ENCODE assay signal across 22 mouse cellular contexts in the genomic region with DNA sequence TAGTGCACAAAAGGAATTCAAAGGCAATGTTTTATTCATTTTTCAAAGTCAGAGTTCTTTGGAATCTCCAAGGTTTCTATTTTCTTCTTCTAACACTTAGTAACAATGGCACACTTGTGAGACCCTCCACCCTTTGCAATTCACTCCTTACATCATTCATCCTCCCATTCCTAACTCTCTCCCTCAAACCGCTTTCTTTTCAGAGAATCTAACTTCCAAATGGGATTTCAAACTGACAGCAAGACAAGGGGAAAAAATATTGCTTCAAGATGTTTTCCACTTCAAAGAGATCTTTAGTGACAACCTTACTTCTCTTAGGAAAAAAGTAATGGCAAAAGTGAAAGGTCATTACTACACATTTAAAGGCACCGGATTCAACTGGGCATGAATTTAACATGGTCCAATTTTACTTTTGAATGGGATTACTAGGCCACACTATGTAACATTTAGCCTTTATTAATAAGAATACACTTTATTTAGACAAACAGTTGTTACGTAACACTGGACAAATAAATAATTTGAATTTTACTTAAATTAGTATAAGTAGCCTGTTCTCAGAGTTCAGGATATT.
DNase-seq lines count a peak whose midpoint lies in the region; ATAC-seq and TF ChIP-seq lines count a peak whose summit lies in the region.
"Had no signal": no experiment of that assay in that cellular context is flagged by ENCODE, and none has a peak within 500 bp of the region (broad histone marks: within the 10 kb centered on the region; RNA-seq: fewer than 3 reads in every experiment).

No protein-coding gene starts in this region.

- no peak for ATAC-seq in forebrain, embryonic 14.5 days
- ATAC-seq in forebrain, embryonic 16.5 days, result no peak
- ATAC-seq in midbrain, embryonic 13.5 days, result peak; percentile 71; the same call in 1 of the 2 replicates
- ATAC-seq in midbrain, embryonic 15.5 days (replicated peaks), result no peak
- ATAC-seq in midbrain, postnatal 0 days (ENCODE audit: low FRiP score), result no peak
- no peak for ATAC-seq in activated CD4-positive, CD25-positive, alpha-beta regulatory T cell, adult 4 months
- ATAC-seq: CD4-positive, CD25-positive, alpha-beta regulatory T cell, adult 4 months; liver, postnatal 0 days; lung, postnatal 0 days had no signal

- WGBS in forebrain, embryonic 14.5 days, result 15% methylated on average over 3 of the region's 3 CpGs
- 22% methylated on average over 3 of the region's 3 CpGs for WGBS in forebrain, embryonic 16.5 days
- WGBS in midbrain, embryonic 13.5 days, result 9% methylated on average over 3 of the region's 3 CpGs
- WGBS in midbrain, embryonic 15.5 days, result 19% methylated on average over 3 of the region's 3 CpGs
- WGBS in midbrain, postnatal 0 days, result 28% methylated on average over 3 of the region's 3 CpGs

- no peak overlapping the region for H3K4me3 ChIP-seq in forebrain, embryonic 14.5 days (ENCODE audit: low read depth, low read length)
- no peak overlapping the region for H3K4me3 ChIP-seq in forebrain, embryonic 16.5 days (replicated peaks; ENCODE audit: low read length)
- H3K4me3 ChIP-seq in midbrain, embryonic 13.5 days (replicated peaks), result no peak overlapping the region
- H3K4me3 ChIP-seq in midbrain, embryonic 15.5 days, result no peak overlapping the region
- H3K4me3 ChIP-seq in midbrain, postnatal 0 days (ENCODE audit: low read depth, low read length), result no peak overlapping the region
- H3K4me3 ChIP-seq: gastrocnemius, adult 2 months; heart, embryonic 15.5 days; layer of hippocampus, adult 2 months; limb, embryonic 12.5 days had no signal

- no peak for TF ChIP-seq CTCF in midbrain, postnatal 0 days (IDR thresholded peaks at IDR 0.05)

- H3K4me2 ChIP-seq in forebrain, embryonic 14.5 days (ENCODE audit: low read length), result no peak overlapping the region
- no peak overlapping the region for H3K4me2 ChIP-seq in forebrain, embryonic 16.5 days (ENCODE audit: low read length)
- H3K4me2 ChIP-seq in midbrain, embryonic 13.5 days (replicated peaks), result no peak overlapping the region
- no peak overlapping the region for H3K4me2 ChIP-seq in midbrain, embryonic 15.5 days
- H3K4me2 ChIP-seq in midbrain, postnatal 0 days (ENCODE audit: low read depth, low read length, poor library complexity, severe bottlenecking), result no peak overlapping the region
- H3K4me2 ChIP-seq: heart, embryonic 15.5 days; limb, embryonic 12.5 days; liver, embryonic 11.5 days had no signal

- H3K36me3 ChIP-seq in forebrain, embryonic 14.5 days (ENCODE audit: control insufficient read depth, insufficient read depth, low read length), result no peaks in the 10 kb centered on the region
- no peaks in the 10 kb centered on the region for H3K36me3 ChIP-seq in forebrain, embryonic 16.5 days (ENCODE audit: control insufficient read depth, insufficient read depth)
- H3K36me3 ChIP-seq in midbrain, embryonic 13.5 days, result no peaks in the 10 kb centered on the region
- H3K36me3 ChIP-seq in midbrain, embryonic 15.5 days (replicated peaks), result no peaks in the 10 kb centered on the region
- no peaks in the 10 kb centered on the region for H3K36me3 ChIP-seq in midbrain, postnatal 0 days (ENCODE audit: insufficient read depth, low read length)
- H3K36me3 ChIP-seq: heart, embryonic 15.5 days; limb, embryonic 12.5 days had no signal

- no peaks in the 10 kb centered on the region for H3K4me1 ChIP-seq in forebrain, embryonic 14.5 days (ENCODE audit: control insufficient read depth, insufficient read depth, low read length)
- no peaks in the 10 kb centered on the region for H3K4me1 ChIP-seq in forebrain, embryonic 16.5 days (replicated peaks; ENCODE audit: control insufficient read depth, insufficient read depth, low read length)
- no peaks in the 10 kb centered on the region for H3K4me1 ChIP-seq in midbrain, embryonic 13.5 days (replicated peaks)
- no peaks in the 10 kb centered on the region for H3K4me1 ChIP-seq in midbrain, embryonic 15.5 days
- H3K4me1 ChIP-seq in midbrain, postnatal 0 days (ENCODE audit: insufficient read depth, low read length), result no peaks in the 10 kb centered on the region
- H3K4me1 ChIP-seq: heart, embryonic 15.5 days; limb, embryonic 12.5 days had no signal

- no peak overlapping the region for H3K9ac ChIP-seq in forebrain, embryonic 14.5 days (ENCODE audit: low read length)
- H3K9ac ChIP-seq in forebrain, embryonic 16.5 days (replicated peaks; ENCODE audit: low read depth, low read length), result no peak overlapping the region
- no peak overlapping the region for H3K9ac ChIP-seq in midbrain, embryonic 13.5 days (replicated peaks)
- no peak overlapping the region for H3K9ac ChIP-seq in midbrain, embryonic 15.5 days
- H3K9ac ChIP-seq in midbrain, postnatal 0 days (replicated peaks; ENCODE audit: low read length, poor library complexity, severe bottlenecking), result no peak overlapping the region
- H3K9ac ChIP-seq: heart, embryonic 15.5 days; limb, embryonic 12.5 days; liver, postnatal 0 days had no signal

- peak; percentile 10 for DNase-seq in forebrain, embryonic 14.5 days (ENCODE audit: low spot score)
- DNase-seq in embryo, embryonic 11.5 days (ENCODE audit: low read depth, low spot score), result peak; percentile 36
- DNase-seq in midbrain, postnatal 0 days (ENCODE audit: low spot score), result peak; percentile 1
- DNase-seq: adrenal gland, postnatal 25 days; cerebellum, adult 9-11 months; gastrocnemius, adult 2 months; heart, postnatal 36 days; kidney, adult 8-10 months; kidney, postnatal 14 days; liver, postnatal 0 days; retina, postnatal 1 day had no signal

- no peaks in the 10 kb centered on the region for H3K9me3 ChIP-seq in forebrain, embryonic 14.5 days (replicated peaks; ENCODE audit: control insufficient read depth, low read length)
- H3K9me3 ChIP-seq in forebrain, embryonic 16.5 days (ENCODE audit: control insufficient read depth, low read length), result no peaks in the 10 kb centered on the region
- H3K9me3 ChIP-seq in midbrain, embryonic 13.5 days, result no peaks in the 10 kb centered on the region
- no peaks in the 10 kb centered on the region for H3K9me3 ChIP-seq in midbrain, embryonic 15.5 days
- no peaks in the 10 kb centered on the region for H3K9me3 ChIP-seq in midbrain, postnatal 0 days (ENCODE audit: low read length)
- H3K9me3 ChIP-seq: heart, embryonic 15.5 days; limb, embryonic 12.5 days had no signal

- no peak overlapping the region for H3K27ac ChIP-seq in forebrain, embryonic 14.5 days (ENCODE audit: low read depth, low read length)
- H3K27ac ChIP-seq in forebrain, embryonic 16.5 days (ENCODE audit: low read length), result no peak overlapping the region
- no peak overlapping the region for H3K27ac ChIP-seq in midbrain, embryonic 13.5 days
- H3K27ac ChIP-seq in midbrain, embryonic 15.5 days, result no peak overlapping the region
- no peak overlapping the region for H3K27ac ChIP-seq in midbrain, postnatal 0 days (ENCODE audit: low read depth, low read length)
- H3K27ac ChIP-seq: gastrocnemius, adult 2 months; heart, embryonic 15.5 days; layer of hippocampus, adult 2 months; limb, embryonic 12.5 days; macrophage had no signal

- H3K27me3 ChIP-seq in forebrain, embryonic 14.5 days (replicated peaks; ENCODE audit: control insufficient read depth, insufficient read depth, low read length), result no peaks in the 10 kb centered on the region
- H3K27me3 ChIP-seq in forebrain, embryonic 16.5 days (replicated peaks; ENCODE audit: control insufficient read depth, insufficient read depth, low read length), result no peaks in the 10 kb centered on the region
- H3K27me3 ChIP-seq in midbrain, embryonic 13.5 days, result no peaks in the 10 kb centered on the region
- H3K27me3 ChIP-seq in midbrain, embryonic 15.5 days (replicated peaks), result no peaks in the 10 kb centered on the region
- H3K27me3 ChIP-seq in midbrain, postnatal 0 days (ENCODE audit: insufficient read depth, low read length), result no peaks in the 10 kb centered on the region
- H3K27me3 ChIP-seq: heart, embryonic 15.5 days; limb, embryonic 12.5 days had no signal
